Mouse (Mus musculus) brain, embryonic 14.5 days (tissue): ENCODE measurements around the gene Tbc1d10c. TPM values are rescaled to one million over a fixed set of nuclear protein-coding genes. Genes with fewer than 3 reads are reported as not detected.

Experiments
- DNase-seq: peaks from one replicate; pipeline ENCODE4 v3.0.0-alpha.2; 2011; ENCODE audit warnings: low read depth
- CTCF ChIP-seq: fragments of 200-500 bp; IDR thresholded peaks from 2 replicates; pipeline ENCODE4 v1.5.1; 2012; ENCODE audit warnings: inconsistent platforms, mild to moderate bottlenecking, moderate library complexity, borderline replicate concordance; ENCODE audit not compliant: insufficient read depth, insufficient read length; ENCODE audit errors: extremely low read depth
- POLR2A ChIP-seq: fragments of 200-500 bp; IDR thresholded peaks from 2 replicates; pipeline ENCODE4 v1.6.1; 2012; ENCODE audit warnings: mild to moderate bottlenecking, inconsistent platforms, borderline replicate concordance; ENCODE audit not compliant: poor library complexity, insufficient read depth, insufficient read length, severe bottlenecking; ENCODE audit errors: extremely low read depth
- polyA plus RNA-seq: library from polyadenylated mRNA; depleted of rRNA; stranded (reverse); fragments of >200 nt; gene quantifications from 2 replicates; pipeline ENCODE4 v1.2.3, GENCODE M21; 2012; rRNA removed

Gene Tbc1d10c
- polyA plus RNA-seq, 1 experiment: 1.8 TPM

DNA sequence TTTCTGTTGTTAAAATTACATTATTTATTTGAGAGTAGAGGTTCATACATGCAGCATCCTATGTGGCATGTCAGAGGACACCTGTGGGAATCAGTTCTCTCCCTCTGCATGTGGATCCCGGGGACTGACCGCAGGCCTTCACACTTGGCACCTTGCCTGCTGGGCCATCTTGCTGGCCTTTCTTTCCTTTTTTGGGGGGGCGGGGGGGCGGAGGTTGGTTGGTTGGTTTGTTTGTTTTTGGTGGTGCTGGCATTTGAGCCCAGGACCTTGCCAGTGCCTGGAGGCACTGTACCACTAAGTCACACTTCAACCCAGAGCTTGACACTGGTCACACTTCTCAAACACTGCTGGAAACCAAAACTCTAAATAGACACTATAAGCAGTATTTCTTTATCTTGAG lies 56.7 kb downstream of the Tbc1d10c start:
- no peak for DNase-seq
- TF ChIP-seq POLR2A (no peak), CTCF (no peak)

Other genes starting within 250 kb of the Tbc1d10c start
- gene Aldh3b3, start 232.6 kb downstream of the Tbc1d10c start, polyA plus RNA-seq: 0.01 and 0.05 TPM in 2 replicates
- gene Aldh3b2, start 219.0 kb downstream of the Tbc1d10c start, polyA plus RNA-seq: 1.1 and 1.3 TPM in 2 replicates
- gene Acy3, start 204.7 kb downstream of the Tbc1d10c start, polyA plus RNA-seq: 2.5 and 2.7 TPM in 2 replicates
- 0.16 and 0.46 TPM in 2 replicates for gene Tbx10, start 198.5 kb downstream of the Tbc1d10c start, polyA plus RNA-seq
- gene Nudt8, start 190.7 kb downstream of the Tbc1d10c start, polyA plus RNA-seq: 16.4 and 17.5 TPM in 2 replicates
- 8.3 and 9.0 TPM in 2 replicates for gene Gm49405, start 190.7 kb downstream of the Tbc1d10c start, polyA plus RNA-seq
- 18.4 and 22.7 TPM in 2 replicates for gene Doc2g, start 188.0 kb downstream of the Tbc1d10c start, polyA plus RNA-seq
- gene Ndufv1, start 178.5 kb downstream of the Tbc1d10c start, polyA plus RNA-seq: 174 and 194 TPM in 2 replicates
- gene Gstp1, start 153.3 kb downstream of the Tbc1d10c start, polyA plus RNA-seq: 266 and 307 TPM in 2 replicates
- gene Gstp2, start 145.3 kb downstream of the Tbc1d10c start, polyA plus RNA-seq: 2.9 and 9.0 TPM in 2 replicates
- gene Gstp3, start 131.7 kb downstream of the Tbc1d10c start, polyA plus RNA-seq: not detected in 2 replicates
- gene Cabp2, start 109.7 kb downstream of the Tbc1d10c start, polyA plus RNA-seq: not detected in 2 replicates
- gene Cdk2ap2, start 94.1 kb downstream of the Tbc1d10c start, polyA plus RNA-seq: 56.1 and 82.2 TPM in 2 replicates
- gene Pitpnm1, start 91.3 kb downstream of the Tbc1d10c start, polyA plus RNA-seq: 149 and 158 TPM in 2 replicates
- gene Aip, start 65.4 kb downstream of the Tbc1d10c start, polyA plus RNA-seq: 80.0 and 88.6 TPM in 2 replicates
- gene Gpr152, start 51.5 kb downstream of the Tbc1d10c start, polyA plus RNA-seq: 0.08 TPM in 2 replicates
- 0.05 and 0.19 TPM in 2 replicates for gene Cabp4, start 47.3 kb downstream of the Tbc1d10c start, polyA plus RNA-seq
- gene Coro1b, start 42.7 kb downstream of the Tbc1d10c start, polyA plus RNA-seq: 210 and 237 TPM in 2 replicates
- gene Ptprcap, start 37.7 kb downstream of the Tbc1d10c start, polyA plus RNA-seq: 1.5 and 2.0 TPM in 2 replicates
- 59.5 and 87.7 TPM in 2 replicates for gene Rps6kb2, start 27.9 kb downstream of the Tbc1d10c start, polyA plus RNA-seq
- gene Carns1, start 15.8 kb downstream of the Tbc1d10c start, polyA plus RNA-seq: 4.1 and 4.3 TPM in 2 replicates
- gene Ppp1ca, start 781 bp upstream of the Tbc1d10c start, polyA plus RNA-seq: 426 and 472 TPM in 2 replicates
- 32.7 and 49.1 TPM in 2 replicates for gene Rad9a, start 10.4 kb upstream of the Tbc1d10c start, polyA plus RNA-seq
- gene Clcf1, start 23.0 kb upstream of the Tbc1d10c start, polyA plus RNA-seq: 2.3 and 3.7 TPM in 2 replicates
- gene AC109138.7, start 23.1 kb upstream of the Tbc1d10c start, polyA plus RNA-seq: not detected in 2 replicates
- 23.6 and 36.5 TPM in 2 replicates for gene Pold4, start 40.6 kb upstream of the Tbc1d10c start, polyA plus RNA-seq
- gene Ssh3, start 77.9 kb upstream of the Tbc1d10c start, polyA plus RNA-seq: 50.4 and 57.5 TPM in 2 replicates
- 53.4 and 54.2 TPM in 2 replicates for gene Ankrd13d, start 91.9 kb upstream of the Tbc1d10c start, polyA plus RNA-seq
- 114 and 119 TPM in 2 replicates for gene Grk2, start 114.9 kb upstream of the Tbc1d10c start, polyA plus RNA-seq
- 86.9 and 88.9 TPM in 2 replicates for gene Kdm2a, start 207.0 kb upstream of the Tbc1d10c start, polyA plus RNA-seq
- gene Rhod, start 248.1 kb upstream of the Tbc1d10c start, polyA plus RNA-seq: 4.2 and 5.2 TPM in 2 replicates